Mouse (Mus musculus) heart, adult 2 months (tissue): ENCODE results near the gene Tmem208.

Experiments used
- CTCF ChIP-seq: fragments of 200-600 bp; IDR thresholded peaks from 2 replicates; pipeline ENCODE4 v1.8.1; 2022; ENCODE audit warnings: antibody characterized with exemption, mild to moderate bottlenecking, moderate library complexity
- EP300 ChIP-seq: fragments of 200-500 bp; IDR thresholded peaks from 2 replicates; pipeline ENCODE4 v1.6.1; 2011; ENCODE audit warnings: low read depth, low read length, control low read depth; ENCODE audit not compliant: insufficient read depth
- POLR2A ChIP-seq: fragments of 200-500 bp; IDR thresholded peaks from 2 replicates; pipeline ENCODE4 v1.6.1; 2011; ENCODE audit warnings: mild to moderate bottlenecking, low read depth, low read length, control low read depth; ENCODE audit not compliant: insufficient read depth

GRCm38 (mm10) chr8:105280567-105280966 lies 45.6 kb upstream of the Tmem208 start:
- no peak for TF ChIP-seq CTCF
- no peak for TF ChIP-seq POLR2A
- TF ChIP-seq EP300 = no peak
